Mouse (Mus musculus): ENCODE measurements around the gene Tlk2. TPM values are rescaled to one million over a fixed set of nuclear protein-coding genes. Genes with fewer than 3 reads are reported as not detected.
"Not testable (repeated sequence)": the region's sequence is repeated elsewhere in the genome, so short reads cannot be mapped to it uniquely, and the experiment has no call there.

Tlk2 gene
- total RNA-seq (2021), result 10 to 100 TPM; 47.8 to 53.8 TPM

- DNase-seq, result no peak
Measured at GRCm38 (mm10) chr11:105178516-105178915, at the start of gene Tlk2. Gene Tlk2, plus strand, starts transcription at chr11:105178807.

GRCm38 (mm10) chr11:105135692-105136091 is 42.9 kb upstream of the Tlk2 start:
- no peak for DNase-seq

GRCm38 (mm10) chr11:105137255-105137654 is 41.4 kb upstream of the Tlk2 start:
- not testable (repeated sequence) for DNase-seq

GRCm38 (mm10) chr11:105140512-105140911 is 38.1 kb upstream of the Tlk2 start:
- DNase-seq, result not testable (repeated sequence)

GRCm38 (mm10) chr11:105141115-105141514 is 37.5 kb upstream of the Tlk2 start:
- DNase-seq, result no peak

- no peak for DNase-seq
Measured at GRCm38 (mm10) chr11:105143564-105143963, 35.0 kb upstream of the Tlk2 start.

GRCm38 (mm10) chr11:105144084-105144483 is 34.5 kb upstream of the Tlk2 start:
- DNase-seq, result no peak

- no peak for DNase-seq
Measured at GRCm38 (mm10) chr11:105144508-105145210, 33.9 kb upstream of the Tlk2 start.

- DNase-seq, result no peak
Measured at GRCm38 (mm10) chr11:105145211-105145610, 33.4 kb upstream of the Tlk2 start.

GRCm38 (mm10) chr11:105146593-105146992 is 32.0 kb upstream of the Tlk2 start, which contains the start of gene Gm10842:
Gene Gm10842, plus strand, starts transcription at chr11:105146893.
- DNase-seq, result no peak

GRCm38 (mm10) chr11:105149353-105149752 is 29.3 kb upstream of the Tlk2 start:
- no peak for DNase-seq

- no peak for DNase-seq
Measured at GRCm38 (mm10) chr11:105149766-105150165, 28.8 kb upstream of the Tlk2 start.

- no peak for DNase-seq
Measured at GRCm38 (mm10) chr11:105150691-105151090, 27.9 kb upstream of the Tlk2 start.

GRCm38 (mm10) chr11:105151226-105152016 is 27.2 kb upstream of the Tlk2 start:
- no peak for DNase-seq

- no peak for DNase-seq
Measured at GRCm38 (mm10) chr11:105152017-105152300, 26.6 kb upstream of the Tlk2 start.

GRCm38 (mm10) chr11:105152357-105152899 is 26.2 kb upstream of the Tlk2 start:
- no peak for DNase-seq

- no peak for DNase-seq
Measured at GRCm38 (mm10) chr11:105153068-105153833, 25.4 kb upstream of the Tlk2 start.

GRCm38 (mm10) chr11:105155915-105156314 is 22.7 kb upstream of the Tlk2 start:
- no peak for DNase-seq

GRCm38 (mm10) chr11:105156748-105157267 is 21.8 kb upstream of the Tlk2 start:
- no peak for DNase-seq

GRCm38 (mm10) chr11:105158047-105158446 is 20.6 kb upstream of the Tlk2 start:
- no peak for DNase-seq

GRCm38 (mm10) chr11:105159673-105160360 is 18.8 kb upstream of the Tlk2 start:
- DNase-seq, result no peak

- DNase-seq, result no peak
Measured at GRCm38 (mm10) chr11:105161411-105161810, 17.2 kb upstream of the Tlk2 start.
